Comparison of ENCODE assay signal across 17 mouse cellular contexts in genomic region chrX:52533098-52533497, GRCm38 (mm10).
DNase-seq lines count a peak whose midpoint lies in the region; ATAC-seq and TF ChIP-seq lines count a peak whose summit lies in the region.
"Had no signal": no experiment of that assay in that cellular context is flagged by ENCODE, and none has a peak within 500 bp of the region (broad histone marks: within the 10 kb centered on the region; RNA-seq: fewer than 3 reads in every experiment).

No protein-coding gene starts in this region.

- peak; percentile 47 for DNase-seq in kidney, adult 11 months
- peak; percentile 33 for DNase-seq in testis, postnatal 10 days (ENCODE audit: low spot score)
- no peak for DNase-seq in testis, postnatal 14 days (ENCODE audit: low spot score)
- DNase-seq in stomach, postnatal 0 days (ENCODE audit: low spot score), result peak; percentile 16
- no peak for DNase-seq in gastrocnemius, adult 18-20 months (ENCODE audit: low spot score)
- DNase-seq in thymus, adult 18-20 months, result no peak
- DNase-seq: gastrocnemius, postnatal 14 days; liver, embryonic 13.5 days; right cerebral cortex, postnatal 4 days; thymus, postnatal 4 days had no signal

- no peak for TF ChIP-seq CTCF in stomach, postnatal 0 days (IDR thresholded peaks at IDR 0.05; ENCODE audit: low read depth)

- H3K4me1 ChIP-seq in kidney, embryonic 14.5 days (ENCODE audit: control insufficient read depth, insufficient read depth, low read length), result no peaks in the 10 kb centered on the region
- H3K4me1 ChIP-seq in kidney, embryonic 16.5 days (ENCODE audit: insufficient read depth, low read length), result 0 out of 2 replicates have a peak, but pooled peaks cover 5% of the 10 kb centered on the region
- H3K4me1 ChIP-seq in stomach, postnatal 0 days (replicated peaks; ENCODE audit: control insufficient read depth, insufficient read depth), result no peaks in the 10 kb centered on the region
- H3K4me1 ChIP-seq: forebrain, embryonic 12.5 days; heart, embryonic 15.5 days had no signal

- H3K27ac ChIP-seq in kidney, embryonic 14.5 days (ENCODE audit: low read depth, low read length), result no peak overlapping the region
- H3K27ac ChIP-seq in kidney, embryonic 16.5 days (ENCODE audit: low read length), result no peak overlapping the region
- no peak overlapping the region for H3K27ac ChIP-seq in stomach, postnatal 0 days (replicated peaks)
- H3K27ac ChIP-seq: embryonic facial prominence, embryonic 13.5 days; forebrain, embryonic 12.5 days; heart, embryonic 15.5 days; liver, embryonic 13.5 days; macrophage had no signal

- no peaks in the 10 kb centered on the region for H3K36me3 ChIP-seq in kidney, embryonic 14.5 days (ENCODE audit: control insufficient read depth, insufficient read depth, low read length)
- H3K36me3 ChIP-seq in kidney, embryonic 16.5 days (ENCODE audit: insufficient read depth, low read length), result no peaks in the 10 kb centered on the region
- no peaks in the 10 kb centered on the region for H3K36me3 ChIP-seq in stomach, postnatal 0 days (ENCODE audit: control insufficient read depth, insufficient read depth, low read length)
- H3K36me3 ChIP-seq: embryonic facial prominence, embryonic 13.5 days; forebrain, embryonic 12.5 days; heart, embryonic 15.5 days; liver, embryonic 13.5 days had no signal

- TF ChIP-seq EP300 in stomach, postnatal 0 days (optimal IDR thresholded peaks at IDR 0.05), result no peak

- no peak for ATAC-seq in kidney, embryonic 14.5 days (ENCODE audit: low FRiP score, low TSS enrichment)
- peak; percentile 9; the same call in 1 of the 2 replicates for ATAC-seq in kidney, embryonic 16.5 days (ENCODE audit: low FRiP score, low TSS enrichment)
- ATAC-seq in stomach, postnatal 0 days (ENCODE audit: low FRiP score, low TSS enrichment), result no peak
- ATAC-seq: activated CD4-positive, CD25-positive, alpha-beta regulatory T cell, adult 4 months had no signal

- no peaks in the 10 kb centered on the region for H3K9me3 ChIP-seq in kidney, embryonic 14.5 days (ENCODE audit: control insufficient read depth, low read length)
- H3K9me3 ChIP-seq in kidney, embryonic 16.5 days (ENCODE audit: low read length), result no peaks in the 10 kb centered on the region
- H3K9me3 ChIP-seq in stomach, postnatal 0 days (ENCODE audit: control insufficient read depth, low read length), result no peaks in the 10 kb centered on the region
- H3K9me3 ChIP-seq: embryonic facial prominence, embryonic 13.5 days; forebrain, embryonic 12.5 days; heart, embryonic 15.5 days; liver, embryonic 13.5 days had no signal

- no peak overlapping the region for H3K9ac ChIP-seq in kidney, embryonic 14.5 days (ENCODE audit: low read depth, low read length)
- H3K9ac ChIP-seq in kidney, embryonic 16.5 days (replicated peaks; ENCODE audit: low read length), result no peak overlapping the region
- no peak overlapping the region for H3K9ac ChIP-seq in stomach, postnatal 0 days (ENCODE audit: low read length)
- H3K9ac ChIP-seq: embryonic facial prominence, embryonic 13.5 days; forebrain, embryonic 12.5 days; heart, embryonic 15.5 days; liver, embryonic 13.5 days had no signal

- H3K4me2 ChIP-seq in kidney, embryonic 14.5 days (replicated peaks; ENCODE audit: low read depth, low read length), result no peak overlapping the region
- no peak overlapping the region for H3K4me2 ChIP-seq in kidney, embryonic 16.5 days (replicated peaks; ENCODE audit: low read depth, low read length)
- no peak overlapping the region for H3K4me2 ChIP-seq in stomach, postnatal 0 days (replicated peaks; ENCODE audit: low read depth)
- H3K4me2 ChIP-seq: embryonic facial prominence, embryonic 13.5 days; forebrain, embryonic 12.5 days; heart, embryonic 15.5 days; liver, embryonic 13.5 days had no signal

- WGBS in kidney, embryonic 14.5 days, result 70% methylated on average over 4 of the region's 4 CpGs
- 49% methylated on average over 4 of the region's 4 CpGs for WGBS in kidney, embryonic 16.5 days
- 53% methylated on average over 4 of the region's 4 CpGs for WGBS in stomach, postnatal 0 days

- H3K4me3 ChIP-seq in kidney, embryonic 14.5 days (ENCODE audit: low read length), result no peak overlapping the region
- no peak overlapping the region for H3K4me3 ChIP-seq in kidney, embryonic 16.5 days (ENCODE audit: low read length)
- H3K4me3 ChIP-seq in stomach, postnatal 0 days (ENCODE audit: low read depth, low read length), result no peak overlapping the region
- H3K4me3 ChIP-seq: embryonic facial prominence, embryonic 13.5 days; forebrain, embryonic 12.5 days; heart, embryonic 15.5 days; liver, embryonic 13.5 days had no signal

- no peaks in the 10 kb centered on the region for H3K27me3 ChIP-seq in kidney, embryonic 14.5 days (ENCODE audit: control insufficient read depth, insufficient read depth, low read length)
- no peaks in the 10 kb centered on the region for H3K27me3 ChIP-seq in kidney, embryonic 16.5 days (ENCODE audit: insufficient read depth, low read length)
- no peaks in the 10 kb centered on the region for H3K27me3 ChIP-seq in stomach, postnatal 0 days (ENCODE audit: control insufficient read depth, insufficient read depth, low read length)
- H3K27me3 ChIP-seq: heart, embryonic 15.5 days; liver, embryonic 13.5 days had no signal

Comparison
In these comparisons a context has a peak if more than half of its experiments do, and no peak if none do; other contexts are left out.
1. DNase-seq: peak in kidney, adult 11 months (single experiment), testis, postnatal 10 days (single experiment) and stomach, postnatal 0 days (single experiment); none in testis, postnatal 14 days (single experiment), gastrocnemius, adult 18-20 months (single experiment) and thymus, adult 18-20 months (0 of 2).